Mouse (Mus musculus) brain, embryonic 14.5 days (tissue): ENCODE measurements around the gene Grb10.

ENCODE experiments used
- CTCF ChIP-seq: fragments of 200-500 bp; IDR thresholded peaks from 2 replicates; pipeline ENCODE4 v1.5.1; 2012; ENCODE audit warnings: inconsistent platforms, mild to moderate bottlenecking, moderate library complexity, borderline replicate concordance; ENCODE audit not compliant: insufficient read depth, insufficient read length; ENCODE audit errors: extremely low read depth
- POLR2A ChIP-seq: fragments of 200-500 bp; IDR thresholded peaks from 2 replicates; pipeline ENCODE4 v1.6.1; 2012; ENCODE audit warnings: mild to moderate bottlenecking, inconsistent platforms, borderline replicate concordance; ENCODE audit not compliant: poor library complexity, insufficient read depth, insufficient read length, severe bottlenecking; ENCODE audit errors: extremely low read depth

- TF ChIP-seq CTCF (no peak), POLR2A (no peak)
Observed at GRCm38 (mm10) chr11:11953364-11954114, 84.9 kb downstream of the Grb10 start.
